Mouse (Mus musculus) kidney, embryonic 14.5 days (tissue): ENCODE measurements around the gene Jpt1. TPM values are rescaled to one million over a fixed set of nuclear protein-coding genes. Genes with fewer than 3 reads are reported as not detected.
A peak's percentile ranks its signal among the peaks of the same experiment; 100 is the strongest.

ENCODE experiments used
- ATAC-seq: fragments of 200-750 bp; cut with Nextera tagmentation; 2 replicates; pipeline ENCODE4 v1.8.0; 2017; ENCODE audit warnings: moderate number of reproducible peaks, mild to moderate bottlenecking, moderate TSS enrichment, moderate library complexity; ENCODE audit not compliant: low FRiP score, low TSS enrichment
- H3K27ac ChIP-seq: fragments of 300-500 bp; sonication (generic); 2 replicates; pipeline ENCODE4 v1.5.1; 2014; ENCODE audit warnings: low read depth, mild to moderate bottlenecking, low read length, moderate library complexity, mixed read lengths
- H3K27me3 ChIP-seq: fragments of 300-500 bp; sonication (generic); 2 replicates; pipeline ENCODE4 v1.6.1; 2014; ENCODE audit warnings: mild to moderate bottlenecking, low read length; ENCODE audit not compliant: control insufficient read depth, insufficient read depth
- H3K36me3 ChIP-seq: fragments of 300-500 bp; sonication (generic); 2 replicates; pipeline ENCODE4 v1.6.1; 2014; ENCODE audit warnings: low read length, mixed read lengths; ENCODE audit not compliant: control insufficient read depth, insufficient read depth
- H3K4me1 ChIP-seq: fragments of 300-500 bp; sonication (generic); 2 replicates; pipeline ENCODE4 v1.6.1; 2014; ENCODE audit warnings: low read length, mixed read lengths; ENCODE audit not compliant: control insufficient read depth, insufficient read depth
- H3K4me2 ChIP-seq: fragments of 300-500 bp; sonication (generic); replicated peaks from 2 replicates; pipeline ENCODE4 v1.6.1; 2014; ENCODE audit warnings: low read depth, mild to moderate bottlenecking, low read length
- H3K4me3 ChIP-seq: fragments of 300-500 bp; sonication (generic); 2 replicates; pipeline ENCODE4 v1.5.1; 2014; ENCODE audit warnings: mild to moderate bottlenecking, low read length
- H3K9ac ChIP-seq: fragments of 300-500 bp; sonication (generic); 2 replicates; pipeline ENCODE4 v1.6.1; 2014; ENCODE audit warnings: low read depth, mild to moderate bottlenecking, low read length, moderate library complexity
- H3K9me3 ChIP-seq: fragments of 300-500 bp; sonication (generic); 2 replicates; pipeline ENCODE4 v1.6.1; 2016; ENCODE audit warnings: low read length; ENCODE audit not compliant: control insufficient read depth
- WGBS: fragments of 180-500 bp; shearing (Covaris S2); extraction: QIAGEN DNeasy Blood & Tissue Kit; methylation state at CpG from one replicate; pipeline ENCODE4 v1.1.7; 2014; 5-methylcytosine and 5-hydroxymethylcytosine counted together
- microRNA-seq: library from miRNA; unstranded; fragments of <30 nt; microRNA quantifications from one replicate; pipeline ENCODE4, GENCODE M21; 2016
- polyA plus RNA-seq: library from polyadenylated mRNA; unstranded; fragments of >200 nt; fragmentation: Nextera tagmentation; extraction: Ambion mirVana; gene quantifications from 2 replicates; pipeline ENCODE4 v1.2.1, GENCODE M21; 2014

Gene Jpt1
- polyA plus RNA-seq, 1 experiment from 2014 or later = 487 TPM

- Histone ChIP-seq H3K9ac (no peak overlapping the region), H3K4me1 (peaks cover 19% of the 10 kb centered on the region), H3K4me3 (no peak overlapping the region), H3K4me2 (no peak overlapping the region), H3K9me3 (no peaks in the 10 kb centered on the region), H3K27me3 (no peaks in the 10 kb centered on the region; the same call in 1 of the 2 replicates), H3K36me3 (no peaks in the 10 kb centered on the region), H3K27ac (peak overlapping the region; percentile 63)
- 49% methylated on average over 7 of the region's 7 CpGs for WGBS
- peak; percentile 77 for ATAC-seq
Measured at GRCm38 (mm10) chr11:115448998-115449397, 65.2 kb downstream of the Jpt1 start.

DNA sequence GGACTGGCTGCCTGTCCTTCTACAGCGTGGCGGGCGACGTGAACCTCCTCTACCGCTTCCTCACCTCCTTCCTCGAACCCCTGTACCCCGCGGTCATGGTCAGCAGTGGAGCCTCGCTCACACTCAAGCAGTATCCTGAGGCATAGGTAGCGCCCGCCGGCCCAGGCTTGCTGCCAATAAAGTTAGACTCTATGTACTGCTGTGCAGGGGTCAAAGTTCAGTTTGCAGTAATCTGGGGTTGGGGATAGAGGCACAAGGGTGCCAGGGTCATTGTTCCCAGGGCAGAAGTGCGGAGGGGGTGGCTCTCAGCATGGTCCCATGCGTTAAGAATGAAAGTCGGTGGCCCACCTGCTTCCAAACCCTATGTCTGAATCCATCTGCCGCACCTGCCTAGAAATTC, 66.1 kb downstream of the Jpt1 start:
- H3K27ac ChIP-seq = peak overlapping the region; percentile 57; the same call in 1 of the 2 replicates
- WGBS = 91% methylated on average over 16 of the region's 16 CpGs

More for the DNA sequence above, 66.1 kb downstream of the Jpt1 start:
- H3K27me3 ChIP-seq = no peaks in the 10 kb centered on the region; the same call in 1 of the 2 replicates
- H3K4me2 ChIP-seq = no peak overlapping the region
- H3K9ac ChIP-seq = no peak overlapping the region
- no peaks in the 10 kb centered on the region for H3K9me3 ChIP-seq
- no peak overlapping the region for H3K4me3 ChIP-seq
- ATAC-seq = no peak
- H3K36me3 ChIP-seq = no peaks in the 10 kb centered on the region
- H3K4me1 ChIP-seq = peaks cover 19% of the 10 kb centered on the region

Small RNA genes within 50 kb of the gene (microRNA-seq; reads per million reads assigned to microRNA genes)
- not detected for gene Mir3968

Other genes starting within 250 kb of the Jpt1 start
- not detected in 2 replicates for gene Grin2c, start 247.1 kb downstream of the Jpt1 start, polyA plus RNA-seq
- gene Fdxr, start 237.3 kb downstream of the Jpt1 start, polyA plus RNA-seq = 9.2 and 13.1 TPM in 2 replicates
- 0.32 and 0.39 TPM in 2 replicates for gene Fads6, start 216.7 kb downstream of the Jpt1 start, polyA plus RNA-seq
- 0.14 and 0.15 TPM in 2 replicates for gene Otop2, start 207.2 kb downstream of the Jpt1 start, polyA plus RNA-seq
- gene Ush1g, start 192.3 kb downstream of the Jpt1 start, polyA plus RNA-seq = not detected in 2 replicates
- not detected in 2 replicates for gene Otop3, start 179.7 kb downstream of the Jpt1 start, polyA plus RNA-seq
- 2.3 and 4.4 TPM in 2 replicates for gene Hid1, start 146.6 kb downstream of the Jpt1 start, polyA plus RNA-seq
- 11.5 and 13.0 TPM in 2 replicates for gene Cdr2l, start 132.5 kb downstream of the Jpt1 start, polyA plus RNA-seq
- 235 and 261 TPM in 2 replicates for gene Mrpl58, start 110.6 kb downstream of the Jpt1 start, polyA plus RNA-seq
- gene Atp5h, start 94.4 kb downstream of the Jpt1 start, polyA plus RNA-seq = 962 and 1,151 TPM in 2 replicates
- gene Kctd2, start 94.3 kb downstream of the Jpt1 start, polyA plus RNA-seq = 22.7 and 23.9 TPM in 2 replicates
- 0.14 and 0.33 TPM in 2 replicates for gene Trim80, start 73.8 kb downstream of the Jpt1 start, polyA plus RNA-seq
- gene Slc16a5, start 51.9 kb downstream of the Jpt1 start, polyA plus RNA-seq = 9.0 and 10.7 TPM in 2 replicates
- gene Armc7, start 38.7 kb downstream of the Jpt1 start, polyA plus RNA-seq = 5.7 and 7.9 TPM in 2 replicates
- gene Nt5c, start 22.5 kb downstream of the Jpt1 start, polyA plus RNA-seq = 75.6 and 76.3 TPM in 2 replicates
- 1,228 and 1,562 TPM in 2 replicates for gene Sumo2, start 21.9 kb upstream of the Jpt1 start, polyA plus RNA-seq
- gene Nup85, start 50.0 kb upstream of the Jpt1 start, polyA plus RNA-seq = 159 and 197 TPM in 2 replicates
- gene Mrps7, start 89.5 kb upstream of the Jpt1 start, polyA plus RNA-seq = 99.7 and 100 TPM in 2 replicates
- 14.4 and 22.7 TPM in 2 replicates for gene Gga3, start 89.7 kb upstream of the Jpt1 start, polyA plus RNA-seq
- gene Mif4gd, start 98.6 kb upstream of the Jpt1 start, polyA plus RNA-seq = 33.3 and 33.6 TPM in 2 replicates
- gene Slc25a19, start 113.9 kb upstream of the Jpt1 start, polyA plus RNA-seq = 35.3 and 40.8 TPM in 2 replicates
- 47.7 and 53.0 TPM in 2 replicates for gene Grb2, start 194.2 kb upstream of the Jpt1 start, polyA plus RNA-seq